Mouse (Mus musculus) gastrocnemius, postnatal 36 days (tissue): ENCODE data around the gene Gm17349. TPM values are rescaled to one million over a fixed set of nuclear protein-coding genes. Genes with fewer than 3 reads are reported as not detected.

Experiments
- DNase-seq, 2 experiments: peaks; one replicate each; pipeline ENCODE4 v3.0.0; 2022
- intact Hi-C: fragments of 180-260 bp; cut with DNase I; formaldehyde crosslinking; loops from one replicate; pipeline ENCODE4 v1.15.1; 2025
- total RNA-seq, 2 experiments: library from RNA; stranded (reverse); gene quantifications; 2 replicates each; pipeline ENCODE4 v1.2.3; 2021

The Gm17349 gene
- total RNA-seq, 2 experiments from 2014 or later = 1.2 TPM; not detected in 1

DNA sequence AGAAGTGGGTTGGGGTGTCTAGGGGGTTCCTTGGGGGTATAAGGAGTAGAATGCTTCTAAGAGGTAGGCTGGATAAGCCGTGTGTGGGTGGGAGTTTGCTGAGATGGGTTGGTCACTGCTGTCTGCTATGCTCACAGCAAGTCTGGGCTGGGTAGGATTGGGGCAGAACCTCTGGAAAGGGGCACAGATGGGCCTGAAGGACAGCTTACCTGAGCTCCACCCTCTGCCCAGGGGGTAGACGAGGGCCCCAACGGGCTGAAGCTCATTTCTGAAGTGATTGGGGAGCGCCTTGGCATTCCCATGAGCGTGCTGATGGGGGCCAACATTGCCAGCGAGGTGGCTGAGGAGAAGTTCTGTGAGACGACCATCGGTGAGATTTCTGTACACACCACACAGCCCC, 14.6 kb upstream of the Gm17349 start:
- no peak for DNase-seq
- intact Hi-C loops = loop anchor here (5.0 kb wide), 1 partner anchor 182 kb away; no protein-coding TSS in a partner anchor

DNA sequence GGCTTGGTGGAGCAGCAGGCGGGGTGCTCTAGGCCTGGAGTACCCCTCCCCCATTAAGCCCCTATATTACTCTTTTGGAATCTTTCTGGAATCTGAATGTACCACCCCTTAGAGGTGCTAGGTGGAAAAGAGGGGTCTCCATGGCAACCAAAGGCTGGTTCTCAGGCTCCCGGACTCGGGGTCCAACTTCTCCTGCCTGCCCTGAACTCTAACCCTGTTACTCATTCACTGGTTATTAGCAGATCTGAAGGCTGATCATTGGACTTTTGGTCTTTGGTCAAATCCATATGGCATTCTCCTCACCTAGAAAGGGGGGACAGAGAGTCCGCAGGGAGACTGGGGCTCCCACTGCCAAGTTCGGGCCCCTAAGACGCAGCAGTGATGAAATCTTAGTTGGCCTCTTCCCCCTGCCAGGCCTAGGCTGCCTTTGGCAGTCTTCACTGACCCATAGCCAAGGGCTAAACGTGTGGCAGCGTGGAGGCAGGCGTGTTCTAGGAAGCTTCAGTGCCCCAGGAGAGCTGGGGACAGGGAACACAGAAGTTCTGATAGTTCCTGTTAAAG, 13.3 kb upstream of the Gm17349 start:
- intact Hi-C loops = loop anchor here (5.0 kb wide), 1 partner anchor 184 kb away; no protein-coding TSS in a partner anchor
- DNase-seq = peak; percentile 50 to 58

DNA sequence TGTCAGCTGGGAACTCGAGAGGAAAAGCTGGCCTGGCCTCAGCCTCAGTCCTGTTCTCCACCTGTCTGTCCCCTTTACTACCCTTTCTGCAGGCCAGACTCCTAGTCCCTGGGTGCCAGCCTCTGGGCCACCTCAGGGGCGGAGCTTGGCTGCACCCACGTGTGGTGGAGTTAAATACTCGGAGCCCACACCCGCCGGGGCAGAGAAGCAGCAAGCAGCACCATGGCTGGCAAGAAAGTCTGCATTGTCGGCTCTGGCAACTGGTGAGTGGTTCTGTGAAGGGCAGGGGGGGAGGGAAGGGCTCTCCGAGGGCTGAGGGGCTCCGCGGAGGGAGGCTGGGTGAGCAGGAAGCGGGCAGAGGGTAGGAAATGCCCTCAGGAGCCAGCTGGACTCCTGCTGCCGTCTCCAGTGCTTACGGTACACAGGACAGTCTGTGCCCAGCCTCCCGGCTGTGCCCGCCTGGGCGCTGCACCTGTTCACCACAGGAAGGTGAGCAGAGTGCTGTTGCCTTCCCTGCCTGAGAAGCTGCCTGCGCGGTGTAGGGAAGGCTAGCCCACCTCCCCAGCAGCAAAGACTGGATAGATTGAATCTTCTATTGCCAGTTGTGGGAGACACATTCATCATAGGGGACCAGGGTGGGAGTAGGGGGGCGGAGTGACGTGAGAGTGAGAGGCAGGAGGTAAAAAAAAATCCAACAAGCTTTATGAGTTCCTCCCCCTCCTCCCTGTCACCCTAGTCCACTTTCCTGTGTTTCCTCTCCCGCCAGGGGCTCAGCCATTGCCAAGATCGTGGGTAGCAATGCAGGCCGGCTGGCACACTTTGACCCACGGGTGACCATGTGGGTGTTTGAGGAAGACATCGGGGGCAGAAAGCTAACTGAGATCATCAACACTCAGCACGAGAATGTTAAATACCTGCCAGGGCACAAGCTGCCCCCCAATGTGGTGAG, 12.4 kb upstream of the Gm17349 start, which contains the start of gene Gpd1:
Gpd1 (plus strand) TSS at position 130 of the 949 bp plus-strand sequence.
- DNase-seq = peak; percentile 61 to 64
- intact Hi-C loops = loop anchor here (5.0 kb wide), 1 partner anchor 185 kb away; no protein-coding TSS in a partner anchor

DNA sequence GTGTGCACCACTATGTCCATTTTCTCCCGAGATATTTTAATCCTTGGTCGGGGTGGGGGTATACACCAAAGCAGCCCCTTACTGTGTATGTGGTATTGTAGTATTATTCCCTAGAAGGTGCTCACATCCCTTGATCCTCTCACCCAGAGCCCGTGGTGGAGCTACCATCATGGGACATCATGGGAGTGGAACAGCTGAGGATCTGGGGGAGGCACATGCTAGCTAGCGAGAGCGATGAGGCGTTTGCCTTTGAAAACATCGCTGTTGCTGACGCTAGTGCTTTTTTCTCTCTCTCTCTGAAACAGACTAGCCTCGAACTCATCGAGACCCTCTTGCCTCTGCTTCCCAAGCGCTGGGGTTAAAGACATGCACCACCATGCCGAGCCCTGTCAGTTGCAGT, 11.5 kb upstream of the Gm17349 start:
- no peak for DNase-seq
- intact Hi-C loops = loop anchor here (5.0 kb wide), 1 partner anchor 185 kb away; no protein-coding TSS in a partner anchor

DNA sequence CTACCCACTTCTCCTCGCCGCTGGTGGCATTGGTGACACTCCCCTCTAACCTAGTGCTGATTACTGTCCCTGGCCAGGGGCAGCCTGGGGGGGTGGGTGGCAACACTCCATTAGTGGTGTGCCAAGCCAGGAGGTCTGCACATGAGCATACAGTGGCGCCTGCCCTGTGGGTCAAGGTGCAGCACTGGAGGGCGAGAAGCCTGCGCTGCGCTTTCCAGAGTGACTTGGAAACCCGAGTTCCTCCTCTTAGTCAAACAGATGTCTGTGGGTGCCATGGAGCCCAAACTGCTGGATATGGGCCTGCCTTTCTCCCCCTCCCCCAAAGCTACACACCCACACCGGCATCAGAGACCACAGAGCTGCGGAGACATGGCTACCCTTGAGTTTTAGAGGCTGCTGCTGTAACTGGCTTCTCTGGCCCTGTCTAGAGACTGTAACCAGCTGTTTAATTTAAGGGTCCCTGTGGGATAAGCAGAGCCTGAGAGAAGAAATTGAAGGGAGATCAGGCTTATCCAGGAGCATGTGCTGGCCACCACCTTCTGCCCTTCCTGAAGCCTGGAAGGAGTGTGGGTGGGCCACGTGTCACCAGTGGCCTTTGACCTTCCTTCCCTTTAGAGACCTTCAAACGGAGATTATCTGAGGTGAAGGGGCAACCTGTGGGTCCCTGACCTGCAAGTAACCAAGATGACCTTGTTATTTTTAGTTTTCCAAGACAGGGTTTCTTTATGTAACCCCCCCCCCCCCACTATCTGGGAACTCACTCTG, 10.9 kb upstream of the Gm17349 start:
- DNase-seq = no peak
- intact Hi-C loops = loop anchor here (1.0 to 5.0 kb wide), 2 partner anchors 62 to 186 kb away; no protein-coding TSS in a partner anchor

DNA sequence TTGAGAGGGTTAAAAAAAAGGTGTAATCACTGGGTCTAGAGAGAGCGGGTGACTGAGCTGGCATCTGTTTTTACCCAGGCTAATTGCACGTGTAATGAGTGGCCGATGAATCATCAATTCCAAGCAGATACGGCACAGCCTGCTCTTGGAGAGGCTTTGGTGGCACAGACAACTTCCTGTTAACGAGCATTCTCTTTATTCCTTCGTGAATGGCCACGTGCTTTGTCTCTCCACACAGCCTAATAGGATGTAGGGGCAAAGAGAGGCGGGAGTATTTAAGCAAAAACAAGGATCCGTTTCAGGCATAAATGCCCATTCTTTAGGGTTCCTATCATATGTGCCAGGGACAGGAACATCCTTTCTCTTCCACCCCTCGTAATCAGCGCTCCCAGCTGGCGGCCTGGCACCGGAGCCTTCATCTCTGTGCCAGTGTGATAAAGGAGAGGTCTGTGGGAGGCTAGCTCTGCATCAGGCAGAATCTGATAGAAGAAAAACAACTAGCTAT, 10.1 kb upstream of the Gm17349 start:
- no peak for DNase-seq
- intact Hi-C loops = loop anchor here (1.0 to 5.0 kb wide), 2 partner anchors 63 to 187 kb away; no protein-coding TSS in a partner anchor

DNA sequence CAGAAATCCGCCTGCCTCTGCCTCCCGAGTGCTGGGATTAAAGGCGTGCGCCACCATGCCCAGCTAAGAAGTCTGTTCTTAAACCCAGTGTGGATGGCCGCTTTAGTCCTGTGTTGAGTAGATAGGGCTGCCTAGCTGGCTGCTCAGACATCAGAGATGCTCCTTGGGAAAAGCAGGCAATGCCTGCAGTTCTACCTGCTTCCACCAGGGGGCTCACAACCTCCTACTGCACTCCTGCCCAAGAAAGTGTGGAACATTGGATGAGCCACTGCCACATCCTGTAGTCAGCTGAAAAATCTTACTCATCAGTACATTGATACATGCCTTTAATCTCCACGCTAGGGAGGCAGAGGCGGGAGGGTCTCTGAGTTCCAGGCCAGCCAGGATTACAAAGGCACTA, 9.6 kb upstream of the Gm17349 start:
- peak; percentile 70 to 74 for DNase-seq
- intact Hi-C loops = loop anchor here (1.0 to 5.0 kb wide), 2 partner anchors 63 to 187 kb away; no protein-coding TSS in a partner anchor

DNA sequence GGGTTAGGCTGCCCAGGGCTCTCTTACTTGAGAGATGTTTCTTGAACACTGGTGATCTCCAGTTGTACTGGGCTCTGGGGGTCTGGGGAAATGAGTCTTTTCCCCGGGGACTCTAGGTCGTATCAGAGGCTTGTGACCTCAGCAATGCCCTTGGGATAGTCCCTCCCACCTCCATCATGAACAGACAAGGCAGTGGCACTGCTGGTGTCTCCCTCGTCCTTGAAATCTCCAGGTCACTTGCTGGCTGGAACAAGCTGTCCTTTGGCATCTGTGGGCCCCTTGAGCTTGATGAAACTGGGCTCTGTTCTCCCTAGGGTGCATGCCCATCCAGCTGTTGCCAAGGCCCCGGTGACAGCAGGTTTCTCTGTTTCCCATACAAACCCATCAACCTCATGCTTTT, 8.9 kb upstream of the Gm17349 start:
- intact Hi-C loops = no loop called here
- DNase-seq = no peak

DNA sequence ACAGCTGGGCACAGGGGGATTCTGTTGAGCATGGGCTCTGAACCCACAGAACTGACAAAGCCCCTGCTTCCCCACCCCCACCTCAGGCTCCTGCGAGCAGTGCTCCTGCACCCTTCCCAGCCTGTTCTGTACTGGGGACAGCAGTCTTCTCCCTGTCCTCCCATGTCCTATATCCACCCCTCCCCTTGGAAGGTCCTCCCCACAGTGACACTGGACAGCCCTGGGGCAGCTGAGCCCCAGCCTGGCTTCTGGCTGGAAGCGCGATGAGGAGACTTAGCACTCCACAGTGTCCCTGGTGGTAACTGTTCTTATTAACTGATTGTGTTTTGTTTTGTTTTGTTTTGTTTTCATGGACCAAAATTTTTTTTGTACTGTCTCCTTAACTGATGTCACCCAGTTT, 8.3 kb upstream of the Gm17349 start:
- DNase-seq = no peak
- intact Hi-C loops = no loop called here

DNA sequence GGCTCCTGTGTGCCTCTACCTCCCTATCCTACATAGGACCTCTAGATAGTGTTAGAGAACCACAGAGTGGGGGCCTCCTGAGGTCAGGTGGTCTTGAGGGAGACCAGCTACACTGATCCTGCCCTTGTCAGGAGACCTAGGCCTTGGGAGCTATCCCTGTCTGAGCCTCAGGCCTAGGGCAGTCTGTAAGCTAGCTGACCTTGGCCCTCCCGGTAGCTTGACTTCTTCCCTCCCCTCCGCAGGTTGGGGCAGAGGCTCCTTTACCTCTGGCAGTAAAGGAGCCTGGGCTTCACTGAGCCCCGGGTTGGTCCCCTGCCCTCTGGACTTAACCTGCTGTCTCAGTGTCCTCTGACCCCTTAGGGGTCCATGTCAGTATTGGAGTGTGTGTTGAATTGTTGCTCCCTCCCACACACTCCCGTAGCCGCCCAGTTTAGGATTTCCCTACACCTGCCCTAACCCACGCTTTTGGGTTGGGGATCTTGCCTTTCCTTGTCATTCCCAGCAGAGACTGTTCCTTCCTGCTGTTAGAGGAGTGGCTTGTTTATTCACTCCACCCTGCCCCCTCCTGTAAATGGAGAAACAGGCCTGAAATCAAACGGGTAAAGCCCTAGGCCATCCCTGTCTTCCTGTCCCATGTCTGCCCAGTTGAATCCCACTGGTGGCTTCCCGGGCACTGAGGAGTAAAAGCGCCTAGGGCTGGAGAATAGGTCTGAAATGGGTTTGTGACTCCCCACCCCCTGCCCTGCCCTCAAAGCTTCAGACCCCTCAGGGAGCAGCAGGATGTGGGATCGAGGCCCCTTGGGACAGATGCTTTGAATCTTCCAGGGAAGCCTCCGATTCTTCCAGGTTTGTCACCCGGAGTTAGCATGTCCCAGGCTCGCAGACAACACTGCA, 7.6 kb upstream of the Gm17349 start:
- intact Hi-C loops = no loop called here
- DNase-seq = no peak

DNA sequence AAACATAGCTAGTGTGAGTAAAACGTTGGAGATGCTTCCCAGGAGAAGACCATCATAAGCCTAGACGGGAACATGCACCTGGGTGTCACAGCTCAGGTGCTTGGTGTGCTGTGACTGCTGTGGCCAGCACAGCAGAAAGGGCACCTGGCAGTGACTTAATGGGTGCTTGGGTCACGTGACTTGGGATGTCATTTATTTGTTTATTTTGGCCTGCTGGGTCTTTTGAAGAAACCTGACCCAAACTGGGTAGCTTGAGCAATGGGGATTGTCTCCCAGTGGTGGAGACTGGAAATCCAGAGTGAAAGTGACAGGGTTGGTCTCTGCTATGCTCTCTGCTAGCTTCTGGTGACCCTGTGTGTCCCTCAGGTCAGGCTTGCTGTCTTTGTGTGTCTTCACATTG, 6.2 kb upstream of the Gm17349 start:
- no peak for DNase-seq
- intact Hi-C loops = no loop called here

DNA sequence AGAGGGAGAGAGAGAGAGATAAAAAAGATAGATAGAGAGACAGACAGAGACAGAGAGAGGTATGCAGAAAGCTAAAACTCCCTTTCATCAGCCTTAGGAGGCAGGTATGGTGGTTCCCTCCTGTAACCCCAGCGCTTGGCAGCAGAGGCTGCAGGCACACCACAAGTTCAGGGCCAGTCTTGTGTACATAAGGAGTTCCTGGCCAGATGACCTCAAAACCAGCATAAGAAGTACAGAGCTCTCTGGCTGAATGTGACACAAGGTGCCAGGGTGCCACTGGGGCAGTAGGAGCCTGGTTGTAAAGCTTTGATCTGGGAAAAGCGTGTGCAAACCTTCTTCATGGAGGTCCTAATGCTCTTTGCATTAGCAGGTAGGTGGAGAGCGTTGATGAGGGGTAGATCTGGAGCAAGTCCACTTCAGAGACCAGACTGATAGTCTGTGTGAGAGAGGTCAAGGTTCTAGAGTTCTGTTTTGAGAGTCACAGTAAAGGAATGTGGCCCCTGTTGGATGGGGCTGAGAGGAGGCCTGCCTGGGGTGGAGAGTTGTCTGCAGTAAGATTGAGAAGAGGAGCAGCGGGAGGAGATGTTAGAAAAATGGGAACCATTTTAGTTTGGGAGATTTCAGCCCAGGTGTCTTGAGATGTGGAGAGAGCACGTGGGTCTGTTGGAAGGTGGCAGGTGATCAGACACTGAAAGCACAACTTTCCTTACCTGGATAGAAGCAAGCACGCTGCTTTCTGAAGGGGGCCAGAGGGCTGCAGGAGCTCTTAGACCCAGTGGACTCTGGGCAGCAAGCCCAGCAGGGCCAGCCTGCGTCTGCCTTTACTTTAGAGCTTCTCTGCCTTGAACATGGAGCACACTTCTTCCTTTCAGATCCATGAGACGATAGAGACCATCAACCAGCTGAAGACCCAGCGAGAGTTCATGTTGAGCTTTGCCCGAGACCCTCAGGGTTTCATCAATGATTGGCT, 5.2 kb upstream of the Gm17349 start:
- intact Hi-C loops = no loop called here
- DNase-seq = no peak

DNA sequence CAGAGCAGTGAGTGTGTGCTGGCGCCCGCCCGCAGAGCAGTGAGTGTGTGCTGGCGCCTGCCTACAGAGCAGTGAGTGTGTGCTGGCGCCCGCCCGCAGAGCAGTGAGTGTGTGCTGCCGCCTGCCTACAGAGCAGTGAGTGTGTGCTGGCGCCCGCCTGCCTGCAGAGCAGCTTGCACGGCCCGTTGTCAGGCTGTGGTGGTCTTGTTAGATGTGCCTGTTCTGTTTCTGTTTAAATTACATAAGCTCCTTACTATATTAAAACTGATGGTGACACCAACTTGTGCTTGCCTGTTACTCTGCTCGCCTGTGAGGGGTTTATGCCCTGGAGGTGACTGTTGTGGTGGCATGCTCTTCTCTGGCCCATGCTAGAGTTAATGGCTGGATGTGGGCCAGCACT, 2.9 kb upstream of the Gm17349 start:
- intact Hi-C loops = no loop called here
- DNase-seq = no peak

DNA sequence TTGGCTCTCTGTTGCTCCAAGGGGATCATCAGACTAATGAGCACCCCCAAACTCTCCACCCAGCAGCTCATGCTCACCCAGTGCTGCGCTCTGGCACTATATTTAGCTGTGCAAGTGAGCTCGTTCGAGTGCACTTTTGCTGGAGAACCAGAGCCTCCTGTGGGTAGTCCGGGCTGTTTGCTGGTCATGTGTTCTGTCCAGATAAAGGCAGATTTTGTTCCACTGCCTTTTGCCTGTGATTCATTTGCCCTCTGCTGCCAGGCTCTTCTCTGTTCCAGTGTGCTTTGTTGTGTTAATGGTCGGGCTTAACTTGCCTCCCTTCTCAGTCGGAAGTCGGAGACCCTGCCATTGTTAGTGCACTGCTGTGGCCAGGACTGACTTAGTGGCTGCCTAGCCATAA, 409 bp downstream of the Gm17349 start:
- intact Hi-C loops = no loop called here
- DNase-seq = no peak

DNA sequence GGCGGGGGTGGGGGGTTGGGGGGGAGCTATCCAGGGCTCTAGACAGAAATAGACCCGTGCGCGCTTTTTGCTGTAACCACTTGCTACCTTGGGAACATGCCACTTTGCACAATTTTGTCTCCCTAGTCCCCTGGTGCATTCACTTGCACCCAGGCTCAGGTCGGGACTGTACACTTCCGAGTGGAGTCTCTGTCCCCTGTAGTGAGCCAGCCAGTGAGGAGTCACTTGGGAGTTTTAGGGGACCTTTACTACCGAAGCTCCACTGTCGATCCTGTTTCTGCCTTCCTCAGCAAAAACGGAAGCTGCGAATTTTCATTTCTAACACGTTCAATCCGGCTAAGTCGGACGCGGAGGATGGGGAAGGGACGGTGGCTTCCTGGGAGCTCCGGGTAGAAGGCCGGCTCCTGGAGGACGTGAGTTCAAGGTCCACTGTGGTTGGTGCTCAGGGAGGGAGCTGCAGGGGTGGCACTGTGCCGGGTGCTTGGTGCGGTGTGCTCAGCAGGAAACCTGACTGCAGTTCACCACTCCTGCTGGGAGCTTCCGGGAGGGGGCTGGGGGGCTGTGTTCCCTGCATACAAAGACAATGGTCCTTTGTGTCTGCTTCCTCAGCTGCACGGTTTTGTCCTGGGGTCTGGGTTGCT, 1.1 kb downstream of the Gm17349 start:
- intact Hi-C loops = no loop called here
- no peak for DNase-seq

DNA sequence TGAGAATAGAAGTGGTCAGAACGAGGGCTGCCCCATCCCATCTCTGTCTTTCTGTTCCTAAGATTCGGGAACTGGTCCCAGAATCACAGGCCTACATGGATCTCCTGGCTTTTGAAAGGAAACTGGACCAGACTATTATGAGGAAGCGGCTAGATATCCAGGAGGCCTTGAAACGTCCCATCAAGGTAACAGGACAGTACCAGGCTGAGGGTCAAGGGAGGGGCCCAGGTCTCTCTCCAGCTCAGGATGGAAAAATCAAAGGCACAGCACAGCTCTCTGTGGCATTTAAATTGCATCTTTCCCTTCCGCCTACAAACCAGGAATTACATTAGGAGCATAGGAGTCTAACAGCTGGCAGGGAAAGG, 1.6 kb downstream of the Gm17349 start:
- no peak for DNase-seq
- intact Hi-C loops = no loop called here

DNA sequence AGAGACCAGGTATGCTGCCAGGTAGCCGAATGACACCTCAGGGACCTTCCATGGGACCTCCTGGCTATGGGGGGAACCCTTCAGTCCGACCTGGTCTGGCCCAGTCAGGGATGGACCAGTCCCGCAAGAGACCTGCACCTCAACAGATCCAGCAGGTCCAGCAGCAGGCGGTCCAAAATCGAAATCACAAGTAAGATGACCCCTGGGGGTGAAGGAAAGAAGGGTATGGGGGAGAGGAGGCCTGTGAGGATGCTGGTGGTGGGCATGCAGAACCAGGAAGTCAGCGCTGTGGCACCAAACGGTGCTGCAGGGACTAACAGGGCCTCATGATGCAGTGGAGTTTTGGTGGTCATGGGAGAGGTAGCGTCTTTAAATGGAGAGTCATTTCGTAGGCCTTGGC, 2.2 kb downstream of the Gm17349 start:
- DNase-seq = no peak
- intact Hi-C loops = no loop called here
